Mouse (Mus musculus) spleen, embryonic (tissue): ENCODE results near the gene Majin.

Experiments
- CTCF ChIA-PET: fragments of 350-600 bp; sonication (Branson Sonifier 250); formaldehyde crosslinking; loops from one replicate; lab custom pipeline; 2022; lab: Charles Lee

Gene Majin

GRCm38 (mm10) chr19:6261379-6261778, 77.2 kb downstream of the Majin start:
- CTCF ChIA-PET: interaction anchor here (1.0 to 1.7 kb wide), 2 partner anchors 12 to 39 kb away, joined by 3 read pairs; no protein-coding TSS in a partner anchor

GRCm38 (mm10) chr19:6262222-6262621, 78.0 kb downstream of the Majin start:
- CTCF ChIA-PET: interaction anchor here (0.8 to 2.6 kb wide), 2 partner anchors 32 to 69 kb away, joined by 3 to 10 read pairs; no protein-coding TSS in a partner anchor

GRCm38 (mm10) chr19:6262839-6263433, 78.7 kb downstream of the Majin start:
- CTCF ChIA-PET: interaction anchor here (0.7 to 2.6 kb wide), 4 partner anchors 12 to 69 kb away, joined by 3 to 10 read pairs (median 4); no protein-coding TSS in a partner anchor

GRCm38 (mm10) chr19:6264200-6264599, 80.0 kb downstream of the Majin start:
- CTCF ChIA-PET: interaction anchor here (0.6 to 2.6 kb wide), 3 partner anchors 35 to 72 kb away, joined by 3 to 10 read pairs (median 3); no protein-coding TSS in a partner anchor

GRCm38 (mm10) chr19:6264945-6265344, 80.8 kb downstream of the Majin start:
- CTCF ChIA-PET: interaction anchor here (1.6 to 2.6 kb wide), 2 partner anchors 34 to 67 kb away, joined by 3 to 10 read pairs; no protein-coding TSS in a partner anchor

- CTCF ChIA-PET: interaction anchor here (0.9 kb wide), 1 partner anchor 19 kb away, joined by 3 read pairs; no protein-coding TSS in a partner anchor
Observed at GRCm38 (mm10) chr19:6265727-6266182, 81.6 kb downstream of the Majin start.

GRCm38 (mm10) chr19:6267306-6268169, 83.3 kb downstream of the Majin start:
- CTCF ChIA-PET: interaction anchor here (0.7 to 1.2 kb wide), 2 partner anchors 13 to 19 kb away, joined by 3 read pairs; no protein-coding TSS in a partner anchor

- CTCF ChIA-PET: interaction anchor here (0.6 to 1.2 kb wide), 2 partner anchors 18 to 225 kb away, joined by 3 to 8 read pairs; no protein-coding TSS in a partner anchor
Observed at GRCm38 (mm10) chr19:6268170-6268528, 84.0 kb downstream of the Majin start.

GRCm38 (mm10) chr19:6268670-6269132, 84.5 kb downstream of the Majin start:
- CTCF ChIA-PET: interaction anchor here (0.6 to 1.2 kb wide), 2 partner anchors 18 to 225 kb away, joined by 3 to 8 read pairs; no protein-coding TSS in a partner anchor

- CTCF ChIA-PET: no interaction called here
Observed at GRCm38 (mm10) chr19:6269798-6270475, 85.7 kb downstream of the Majin start.

GRCm38 (mm10) chr19:6270661-6271060, 86.5 kb downstream of the Majin start:
- CTCF ChIA-PET: no interaction called here

GRCm38 (mm10) chr19:6271206-6271605, 87.0 kb downstream of the Majin start:
- CTCF ChIA-PET: no interaction called here

- CTCF ChIA-PET: no interaction called here
Observed at GRCm38 (mm10) chr19:6272053-6272452, 87.9 kb downstream of the Majin start.

GRCm38 (mm10) chr19:6272738-6273137, 88.5 kb downstream of the Majin start:
- CTCF ChIA-PET: interaction anchor here (0.7 kb wide), 1 partner anchor 50 kb away, joined by 4 read pairs; no protein-coding TSS in a partner anchor

GRCm38 (mm10) chr19:6273592-6273991, 89.4 kb downstream of the Majin start:
- CTCF ChIA-PET: interaction anchor here (0.7 kb wide), 1 partner anchor 50 kb away, joined by 4 read pairs; no protein-coding TSS in a partner anchor
